Mouse (Mus musculus) heart, adult 2 months (tissue): Measurements from ENCODE around the gene Arrb1. TPM values are rescaled to one million over a fixed set of nuclear protein-coding genes. Genes with fewer than 3 reads are reported as not detected.

Source experiments
- DNase-seq, 2 experiments: peaks; one replicate each; pipeline ENCODE4 v3.0.0; 2021
- H3K27ac ChIP-seq: fragments of 200-600 bp; 2 replicates; pipeline ENCODE4 v1.8.1; 2022
- H3K27me3 ChIP-seq: fragments of 200-500 bp; 2 replicates; pipeline ENCODE4 v1.6.1; 2012; ENCODE audit warnings: mild to moderate bottlenecking, low read length, inconsistent platforms, mixed read lengths; ENCODE audit not compliant: control insufficient read depth, insufficient read depth
- H3K36me3 ChIP-seq: fragments of 200-500 bp; 2 replicates; pipeline ENCODE4 v1.6.1; 2012; ENCODE audit warnings: low read length, inconsistent platforms; ENCODE audit not compliant: control insufficient read depth, insufficient read depth
- H3K4me1 ChIP-seq: fragments of 200-500 bp; 2 replicates; pipeline ENCODE4 v1.6.1; 2011; ENCODE audit warnings: low read length; ENCODE audit not compliant: control insufficient read depth, insufficient read depth
- H3K4me3 ChIP-seq: fragments of 200-600 bp; 2 replicates; pipeline ENCODE4 v1.8.1; 2022
- H3K79me2 ChIP-seq: fragments of 200-500 bp; replicated peaks from 2 replicates; pipeline ENCODE4 v1.6.1; 2012; ENCODE audit warnings: mild to moderate bottlenecking, inconsistent platforms, low read length, moderate library complexity, mixed read lengths; ENCODE audit not compliant: control insufficient read depth, insufficient read depth
- H3K9ac ChIP-seq: fragments of 200-500 bp; 2 replicates; pipeline ENCODE4 v1.6.1; 2012; ENCODE audit warnings: low read depth, mild to moderate bottlenecking, control low read depth, inconsistent platforms, low read length, mixed read lengths
- CTCF ChIP-seq: fragments of 200-600 bp; IDR thresholded peaks from 2 replicates; pipeline ENCODE4 v1.8.1; 2022; ENCODE audit warnings: antibody characterized with exemption, mild to moderate bottlenecking, moderate library complexity
- EP300 ChIP-seq: fragments of 200-500 bp; IDR thresholded peaks from 2 replicates; pipeline ENCODE4 v1.6.1; 2011; ENCODE audit warnings: low read depth, low read length, control low read depth; ENCODE audit not compliant: insufficient read depth
- POLR2A ChIP-seq: fragments of 200-500 bp; IDR thresholded peaks from 2 replicates; pipeline ENCODE4 v1.6.1; 2011; ENCODE audit warnings: mild to moderate bottlenecking, low read depth, low read length, control low read depth; ENCODE audit not compliant: insufficient read depth
- WGBS: fragments of 180-500 bp; shearing (Covaris S2); methylation state at CpG from one replicate; pipeline ENCODE4 v1.1.7; 2018; 5-methylcytosine and 5-hydroxymethylcytosine counted together
- intact Hi-C: fragments of 180-260 bp; cut with DNase I; formaldehyde crosslinking; loops from one replicate; pipeline ENCODE4 v1.15.1; 2025
- polyA plus RNA-seq: library from polyadenylated mRNA; depleted of rRNA; stranded (reverse); fragments of >200 nt; gene quantifications from 2 replicates; pipeline ENCODE4 v1.2.3, GENCODE M21; 2012
- total RNA-seq, 2 experiments: library from RNA; stranded (reverse); gene quantifications; 2 replicates each; pipeline ENCODE4 v1.2.3; 2021

Gene Arrb1
- total and polyA plus RNA-seq, 3 experiments, result 15.6 to 22.4 (median 16.1) TPM

DNA sequence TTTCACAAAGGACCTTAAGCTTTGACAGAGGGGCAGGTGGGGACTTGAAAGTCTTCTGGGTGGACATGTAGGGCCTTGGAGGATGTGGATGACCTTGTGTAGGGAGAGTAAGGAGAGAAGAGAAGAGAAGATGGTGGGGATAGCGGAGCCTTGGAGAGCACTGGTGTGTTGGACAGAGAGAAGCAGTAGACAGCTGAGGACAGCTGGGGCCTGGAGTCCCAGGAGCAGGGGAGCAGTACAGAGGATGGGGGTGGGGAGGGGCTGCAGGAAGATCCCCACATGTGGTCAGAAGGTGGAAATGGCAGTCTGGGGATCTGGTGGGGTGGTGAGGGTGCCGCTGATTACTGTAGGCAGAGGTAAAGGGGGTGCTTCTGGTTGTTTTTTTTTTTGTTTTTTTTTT lies 4.8 kb downstream of the Arrb1 start:
- peak; percentile 49 to 53 for DNase-seq
- TF ChIP-seq POLR2A (no peak), CTCF (no peak), EP300 (no peak)
- no peak overlapping the region for H3K4me3 ChIP-seq

DNA sequence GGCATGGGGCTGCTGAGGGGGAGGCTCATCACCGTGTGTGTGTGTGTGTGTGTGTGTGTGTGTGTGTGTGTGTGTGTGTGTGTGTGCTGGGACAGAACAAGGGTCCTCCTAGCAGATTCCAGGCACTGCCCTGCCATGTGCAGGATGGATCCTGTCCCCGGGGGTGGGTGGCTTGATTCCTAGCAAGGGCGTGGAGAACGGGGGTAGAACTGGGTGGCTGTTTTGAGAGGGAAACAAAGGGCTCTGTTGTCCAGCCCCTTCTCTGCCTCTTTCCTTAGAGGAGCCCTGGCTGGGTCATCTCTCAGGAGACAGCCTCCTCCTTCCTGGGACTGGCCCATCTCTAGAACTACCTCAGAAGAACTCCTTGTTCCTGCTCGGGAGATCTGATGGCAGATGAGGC lies 5.9 kb downstream of the Arrb1 start:
- Histone ChIP-seq H3K4me3 (no peak overlapping the region), H3K9ac (no peak overlapping the region), H3K36me3 (no peaks in the 10 kb centered on the region), H3K27ac (no peak overlapping the region), H3K4me1 (peaks cover 27% of the 10 kb centered on the region), H3K79me2 (no peaks in the 10 kb centered on the region), H3K27me3 (no peaks in the 10 kb centered on the region)
- intact Hi-C loops, result no loop called here
- 60% methylated on average over 5 of the region's 5 CpGs for WGBS
- peak in 1 of 2 experiments; percentile 28 for DNase-seq
- TF ChIP-seq CTCF, result no peak
- no peak for TF ChIP-seq EP300
- TF ChIP-seq POLR2A, result no peak

More for the DNA sequence above, 4.8 kb downstream of the Arrb1 start:
- Histone ChIP-seq H3K27ac (peak overlapping the region; percentile 55), H3K9ac (peak overlapping the region; percentile 1; the same call in 1 of the 2 replicates), H3K27me3 (no peaks in the 10 kb centered on the region), H3K4me1 (peaks cover 22% of the 10 kb centered on the region), H3K36me3 (no peaks in the 10 kb centered on the region), H3K79me2 (no peaks in the 10 kb centered on the region)
- WGBS, result 80% methylated on average over 2 of the region's 2 CpGs
- intact Hi-C loops, result no loop called here

DNA sequence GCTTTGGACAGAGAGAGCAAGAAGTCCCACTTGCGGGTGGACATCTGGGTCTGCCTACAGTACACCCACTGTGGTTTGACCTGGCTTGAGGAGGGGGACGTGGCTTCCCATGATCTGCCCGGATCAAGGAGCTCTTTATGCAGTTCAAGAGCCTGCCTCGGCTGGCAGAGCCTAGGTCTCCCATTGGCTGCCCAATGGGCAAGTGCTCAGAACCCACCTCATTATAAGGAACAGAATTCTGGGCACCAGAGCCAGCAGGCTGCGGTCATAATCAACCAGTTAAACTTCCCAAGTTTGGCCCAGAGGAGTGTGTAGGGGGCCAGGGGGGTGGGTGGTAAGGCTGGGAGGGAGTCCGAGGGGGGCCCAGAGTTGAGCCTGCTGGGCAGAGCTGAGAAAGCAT lies 9.0 kb downstream of the Arrb1 start:
- H3K4me1 ChIP-seq, result peaks cover 23% of the 10 kb centered on the region
- 80% methylated on average over 6 of the region's 6 CpGs for WGBS
- no peak overlapping the region for H3K27ac ChIP-seq
- no peaks in the 10 kb centered on the region for H3K36me3 ChIP-seq
- TF ChIP-seq POLR2A, result no peak
- TF ChIP-seq EP300, result no peak
- TF ChIP-seq CTCF, result no peak
- H3K79me2 ChIP-seq, result no peaks in the 10 kb centered on the region
- H3K27me3 ChIP-seq, result no peaks in the 10 kb centered on the region
- no peak overlapping the region for H3K4me3 ChIP-seq
- H3K9ac ChIP-seq, result no peak overlapping the region
- no peak for DNase-seq
- intact Hi-C loops, result no loop called here

DNA sequence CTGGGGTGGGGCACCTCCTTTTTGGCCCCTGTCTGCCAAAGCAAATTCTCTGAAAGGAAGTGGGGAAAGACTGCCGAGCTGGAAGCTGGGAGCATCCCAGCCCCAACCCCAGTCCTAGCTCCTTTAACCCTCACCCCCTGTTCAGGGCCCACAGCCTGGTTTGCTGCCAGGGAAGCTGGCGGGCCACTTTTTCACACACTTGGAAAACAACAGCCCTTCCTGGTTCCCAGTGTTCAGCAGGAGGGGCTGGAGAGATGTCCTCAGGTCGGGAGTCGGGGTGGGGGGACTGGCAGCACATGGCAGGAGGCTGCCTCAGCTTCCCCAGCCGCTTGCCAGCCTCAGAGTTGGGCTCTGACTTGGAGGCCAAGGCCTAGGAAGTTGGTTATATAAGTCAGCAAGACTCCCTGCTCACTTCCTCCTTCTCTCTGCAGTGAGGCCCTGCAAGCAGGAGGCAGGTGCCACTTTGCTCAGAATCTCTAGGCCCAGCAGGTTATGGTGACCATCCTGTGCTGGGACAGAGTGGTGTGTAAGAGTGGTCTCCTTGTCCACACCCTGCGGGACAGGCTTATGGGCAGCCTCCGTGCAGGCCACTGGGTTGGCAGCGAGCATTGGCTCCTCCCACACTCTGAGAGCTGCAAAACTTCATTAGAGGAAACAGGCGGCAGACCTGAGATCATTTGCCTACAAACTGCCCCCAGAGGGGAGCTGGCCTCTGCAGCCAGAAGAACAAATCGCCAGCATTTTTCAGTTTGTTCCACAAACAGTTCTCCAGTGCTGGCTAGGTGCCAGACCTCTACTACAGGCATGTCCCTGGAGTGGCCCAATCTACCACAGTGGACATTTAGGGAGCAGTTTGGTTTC lies 10.8 kb downstream of the Arrb1 start:
- Histone ChIP-seq H3K4me3 (peak overlapping the region; percentile 24; the same call in 1 of the 2 replicates), H3K9ac (peak overlapping the region; percentile 21), H3K4me1 (peaks cover 15% of the 10 kb centered on the region), H3K79me2 (no peaks in the 10 kb centered on the region), H3K27me3 (no peaks in the 10 kb centered on the region), H3K36me3 (no peaks in the 10 kb centered on the region), H3K27ac (peak overlapping the region; percentile 79)
- peak; percentile 77 to 82 for DNase-seq
- 11% methylated on average over 10 of the region's 10 CpGs for WGBS
- intact Hi-C loops, result loop anchor here (2.0 kb wide), 1 partner anchor 13 kb away; no protein-coding TSS in a partner anchor
- TF ChIP-seq EP300, result no peak
- peak; percentile 62 for TF ChIP-seq POLR2A
- TF ChIP-seq CTCF, result no peak

GRCm38 (mm10) chr7:99547584-99548487 lies 12.6 kb downstream of the Arrb1 start:
- 57% methylated on average over 11 of the region's 11 CpGs for WGBS
- Histone ChIP-seq H3K36me3 (no peaks in the 10 kb centered on the region), H3K27ac (no peak overlapping the region), H3K9ac (no peak overlapping the region), H3K79me2 (no peaks in the 10 kb centered on the region), H3K4me1 (peaks cover 15% of the 10 kb centered on the region), H3K27me3 (no peaks in the 10 kb centered on the region), H3K4me3 (no peak overlapping the region)
- intact Hi-C loops, result loop anchor here (2.0 kb wide), 1 partner anchor 15 kb away; no protein-coding TSS in a partner anchor
- TF ChIP-seq CTCF, result no peak
- no peak for TF ChIP-seq EP300
- TF ChIP-seq POLR2A, result no peak
- no peak for DNase-seq
